Mouse (Mus musculus) lung, embryonic 14.5 days (tissue): ENCODE results near the gene St5. TPM values are rescaled to one million over a fixed set of nuclear protein-coding genes. Genes with fewer than 3 reads are reported as not detected.

Source experiments
- ATAC-seq: fragments of 200-750 bp; cut with Nextera tagmentation; 2 replicates; pipeline ENCODE4 v1.8.0; 2017; ENCODE audit warnings: mild to moderate bottlenecking, moderate TSS enrichment, moderate library complexity; ENCODE audit not compliant: insufficient read depth
- DNase-seq: peaks from one replicate; pipeline ENCODE4 v3.0.0-alpha.2; 2015
- H3K27ac ChIP-seq: fragments of 300-500 bp; sonication (generic); 2 replicates; pipeline ENCODE4 v1.5.1; 2014; ENCODE audit warnings: low read depth, mild to moderate bottlenecking, moderate library complexity
- H3K27me3 ChIP-seq: fragments of 300-500 bp; sonication (generic); 2 replicates; pipeline ENCODE4 v1.6.1; 2014; ENCODE audit warnings: low read length, control low read depth; ENCODE audit not compliant: insufficient read depth
- H3K36me3 ChIP-seq: fragments of 300-500 bp; sonication (generic); 2 replicates; pipeline ENCODE4 v1.6.1; 2014; ENCODE audit warnings: control low read depth; ENCODE audit not compliant: insufficient read depth
- H3K4me1 ChIP-seq: fragments of 300-500 bp; sonication (generic); 2 replicates; pipeline ENCODE4 v1.6.1; 2014; ENCODE audit warnings: antibody characterized with exemption, control low read depth; ENCODE audit not compliant: insufficient read depth
- H3K4me2 ChIP-seq: fragments of 300-500 bp; sonication (generic); 2 replicates; pipeline ENCODE4 v1.6.1; 2014; ENCODE audit warnings: mild to moderate bottlenecking
- H3K4me3 ChIP-seq: fragments of 300-500 bp; sonication (generic); 2 replicates; pipeline ENCODE4 v1.5.1; 2014; ENCODE audit warnings: low read depth, low read length
- H3K9ac ChIP-seq: fragments of 300-500 bp; sonication (generic); 2 replicates; pipeline ENCODE4 v1.6.1; 2014
- H3K9me3 ChIP-seq: fragments of 300-500 bp; sonication (generic); 2 replicates; pipeline ENCODE4 v1.6.1; 2016; ENCODE audit warnings: low read depth, low read length, control low read depth
- CTCF ChIP-seq: IDR thresholded peaks from 2 replicates; pipeline ENCODE4 v1.5.1; 2016; ENCODE audit warnings: antibody characterized with exemption, low read depth
- WGBS: fragments of 180-500 bp; shearing (Covaris S2); extraction: QIAGEN DNeasy Blood & Tissue Kit; methylation state at CpG from one replicate; pipeline ENCODE4 v1.1.7; 2014; 5-methylcytosine and 5-hydroxymethylcytosine counted together
- polyA plus RNA-seq: library from polyadenylated mRNA; unstranded; fragments of >200 nt; fragmentation: Nextera tagmentation; extraction: Ambion mirVana; gene quantifications from 2 replicates; pipeline ENCODE4 v1.2.1, GENCODE M21; 2014

St5 gene
- polyA plus RNA-seq, 1 experiment from 2014 or later = 68.6 TPM

DNA sequence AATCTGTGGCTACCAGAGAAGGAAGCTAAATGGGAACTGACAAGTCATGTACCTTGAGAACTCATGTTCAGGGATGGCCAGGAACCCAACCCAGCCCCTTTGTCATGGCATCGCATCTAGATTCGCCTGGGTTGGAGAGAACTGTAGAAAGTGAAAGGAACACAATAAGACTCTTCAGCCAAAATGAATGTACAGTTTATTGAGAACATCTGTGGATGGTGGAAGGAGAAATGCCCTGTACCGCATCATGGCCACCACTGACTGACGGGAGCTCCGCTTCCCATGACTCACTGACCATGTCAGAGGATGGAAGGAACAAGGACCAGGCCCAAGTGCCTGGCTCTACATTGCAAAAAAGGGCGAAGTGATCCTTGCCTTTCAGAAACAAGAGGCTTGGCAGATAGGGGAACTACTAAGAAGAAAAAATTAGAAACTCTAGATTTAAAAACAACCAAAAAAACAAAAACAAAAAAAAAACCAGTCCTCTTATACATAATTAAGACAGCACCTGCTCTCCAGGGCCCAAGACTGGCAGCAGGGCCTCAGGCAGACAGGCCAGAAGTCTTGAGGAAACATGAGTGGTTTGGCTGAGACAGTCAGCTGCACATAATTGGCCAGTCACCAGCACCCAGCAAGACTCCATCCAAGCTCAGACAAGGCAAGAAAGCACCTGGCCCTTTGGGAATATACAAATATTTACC is 179.5 kb downstream of the St5 start:
- no peak for ATAC-seq
- no peak overlapping the region for H3K4me3 ChIP-seq
- no peaks in the 10 kb centered on the region for H3K9me3 ChIP-seq
- DNase-seq = peak; percentile 28
- no peaks in the 10 kb centered on the region for H3K27me3 ChIP-seq
- no peak overlapping the region for H3K4me2 ChIP-seq
- peaks cover 8% of the 10 kb centered on the region; the same call in 1 of the 2 replicates for H3K4me1 ChIP-seq
- H3K9ac ChIP-seq = no peak overlapping the region
- no peak overlapping the region; the same call in 1 of the 2 replicates for H3K27ac ChIP-seq
- TF ChIP-seq CTCF = no peak
- 65% methylated on average over 6 of the region's 6 CpGs for WGBS
- peaks cover 87% of the 10 kb centered on the region for H3K36me3 ChIP-seq

DNA sequence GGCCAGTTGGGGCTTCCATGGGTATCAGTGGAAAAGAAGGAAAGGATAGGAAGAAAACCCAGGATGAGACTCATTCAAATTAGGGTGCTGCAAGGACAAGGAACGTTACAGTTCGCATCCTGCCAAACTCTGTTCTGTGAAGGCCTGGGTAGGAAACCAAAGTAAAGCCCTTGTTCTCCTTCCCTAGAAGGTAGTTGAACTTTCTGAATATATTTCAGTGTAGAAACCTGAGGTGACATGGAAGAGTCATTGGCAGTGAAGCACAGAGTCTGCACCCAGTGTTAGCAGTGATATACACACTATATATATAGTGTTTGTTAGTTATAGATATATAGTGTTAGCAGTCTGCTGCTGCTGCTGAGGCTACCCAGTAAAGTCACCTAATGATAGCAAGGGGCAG is 180.1 kb downstream of the St5 start:
- no peak for TF ChIP-seq CTCF
- ATAC-seq (no peak), DNase-seq (peak; percentile 10)
- no peak overlapping the region for H3K4me3 ChIP-seq
- H3K4me2 ChIP-seq = no peak overlapping the region
- no peak overlapping the region for H3K9ac ChIP-seq
- H3K27me3 ChIP-seq = no peaks in the 10 kb centered on the region
- 66% methylated on average over 2 of the region's 2 CpGs for WGBS
- no peaks in the 10 kb centered on the region for H3K9me3 ChIP-seq
- peaks cover 8% of the 10 kb centered on the region; the same call in 1 of the 2 replicates for H3K4me1 ChIP-seq
- peaks cover 84% of the 10 kb centered on the region for H3K36me3 ChIP-seq
- no peak overlapping the region for H3K27ac ChIP-seq

DNA sequence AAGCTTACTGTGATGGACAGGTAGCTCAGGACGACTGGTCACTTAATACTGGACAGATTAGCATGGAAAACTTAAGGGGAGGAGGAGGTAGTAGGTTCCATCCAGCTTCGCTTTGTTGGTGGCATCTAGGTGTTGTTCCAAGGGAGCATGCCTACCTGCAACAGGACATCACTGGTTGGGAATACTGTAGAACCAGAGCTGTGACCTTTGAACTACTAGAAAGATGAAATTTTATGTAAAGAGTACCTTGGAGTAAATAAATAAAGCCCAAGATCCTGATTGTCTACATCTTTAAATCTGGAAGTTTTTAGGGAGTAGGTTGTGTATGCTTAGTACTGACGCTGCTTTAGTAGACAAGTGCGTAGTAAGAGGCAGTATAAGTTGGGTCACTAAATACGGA is 181.3 kb downstream of the St5 start:
- Histone ChIP-seq H3K4me3 (no peak overlapping the region), H3K4me2 (peak overlapping the region; percentile 91; the same call in 1 of the 2 replicates), H3K36me3 (peaks cover 73% of the 10 kb centered on the region), H3K9ac (no peak overlapping the region; the same call in 1 of the 2 replicates), H3K4me1 (peaks cover 14% of the 10 kb centered on the region; the same call in 1 of the 2 replicates), H3K9me3 (no peaks in the 10 kb centered on the region), H3K27me3 (no peaks in the 10 kb centered on the region), H3K27ac (no peak overlapping the region)
- WGBS = 69% methylated on average over 5 of the region's 5 CpGs
- no peak for TF ChIP-seq CTCF
- ATAC-seq (no peak), DNase-seq (no peak)

DNA sequence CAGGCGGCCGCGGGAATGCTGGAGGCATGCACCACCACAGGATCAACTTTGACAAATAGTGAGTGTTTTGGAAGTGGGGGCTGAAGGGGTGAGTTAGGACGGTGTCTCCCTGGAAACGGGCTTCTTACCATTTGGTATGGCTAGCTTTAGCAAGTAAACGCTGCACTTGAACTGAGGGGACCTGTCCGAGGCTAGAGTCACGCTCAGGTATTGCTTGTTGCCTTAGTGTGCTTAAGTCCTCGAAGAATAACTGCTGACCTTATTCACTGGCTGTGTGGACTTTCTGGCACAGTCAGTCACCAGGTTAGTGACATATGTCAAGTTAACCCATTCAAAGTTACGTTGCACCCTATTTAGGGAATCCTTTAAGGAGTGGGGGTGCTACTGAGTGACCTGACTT is 183.5 kb downstream of the St5 start:
- 2% methylated on average over 10 of the region's 10 CpGs for WGBS
- peak overlapping the region; percentile 98 for H3K27ac ChIP-seq
- no peak for TF ChIP-seq CTCF
- H3K9ac ChIP-seq = peak overlapping the region; percentile 98
- H3K36me3 ChIP-seq = peaks cover 51% of the 10 kb centered on the region
- DNase-seq = peak; percentile 13
- H3K27me3 ChIP-seq = no peaks in the 10 kb centered on the region
- H3K9me3 ChIP-seq = no peaks in the 10 kb centered on the region
- ATAC-seq = no peak
- H3K4me2 ChIP-seq = peak overlapping the region; percentile 91
- H3K4me3 ChIP-seq = peak overlapping the region; percentile 98
- peaks cover 14% of the 10 kb centered on the region; the same call in 1 of the 2 replicates for H3K4me1 ChIP-seq

DNA sequence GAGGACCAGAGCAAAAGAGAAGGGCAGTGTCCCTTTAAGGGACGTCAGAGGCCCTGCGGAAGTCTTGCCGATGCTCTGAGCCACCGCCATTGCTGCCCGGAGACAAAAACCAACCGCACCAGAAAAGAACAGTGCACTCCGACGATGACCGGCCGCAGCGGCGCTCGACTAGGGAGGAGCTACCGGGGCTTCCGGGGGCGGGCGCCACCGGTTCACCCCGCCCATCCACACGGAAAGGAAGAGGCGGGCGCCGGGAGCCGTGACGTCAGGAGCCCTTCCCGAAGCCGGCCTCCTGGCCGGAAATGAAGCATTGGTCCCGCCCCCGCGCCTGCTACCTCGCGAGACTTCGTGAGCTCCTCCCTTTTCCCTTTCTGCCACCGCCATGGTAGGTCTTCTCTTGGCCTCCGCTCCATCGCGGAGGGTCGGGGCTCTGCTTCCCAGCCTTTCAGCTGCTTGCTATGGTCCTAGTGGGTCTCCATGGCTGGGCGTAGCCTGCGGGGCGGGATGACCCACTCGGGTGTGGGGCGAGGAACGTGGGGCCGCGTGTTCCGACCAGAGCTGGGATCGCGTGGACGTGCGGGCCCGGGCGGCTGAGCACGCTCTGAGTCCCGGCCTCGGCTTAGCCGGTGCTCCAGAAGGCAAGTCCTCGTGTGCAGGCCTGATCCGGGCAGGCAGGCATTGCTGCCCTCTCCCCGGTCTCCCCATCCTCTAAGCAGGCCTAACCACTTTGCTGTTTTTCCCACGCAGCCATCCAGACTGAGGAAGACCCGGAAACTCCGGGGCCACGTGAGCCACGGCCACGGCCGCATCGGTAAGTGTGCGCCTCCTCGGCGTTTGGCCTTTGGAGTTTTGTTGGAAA is 184.3 kb downstream of the St5 start, which contains the start of gene Rpl27a:
TSS of gene Rpl27a (plus strand) at position 310 of the 859 bp plus-strand sequence.
- Histone ChIP-seq H3K9ac (peak within 1 kb of the TSS; percentile 98), H3K9me3 (no peaks in the 10 kb centered on the region), H3K4me2 (peak within 1 kb of the TSS; percentile 91), H3K4me3 (peak within 1 kb of the TSS; percentile 98), H3K4me1 (peaks cover 14% of the 10 kb centered on the region; the same call in 1 of the 2 replicates), H3K36me3 (peaks cover 43% of the 10 kb centered on the region), H3K27ac (peak within 1 kb of the TSS; percentile 98), H3K27me3 (no peaks in the 10 kb centered on the region)
- DNase-seq (peak; percentile 100), ATAC-seq (peak; percentile 92)
- no peak for TF ChIP-seq CTCF
- under 1% methylated on average over 72 of the region's 72 CpGs for WGBS

DNA sequence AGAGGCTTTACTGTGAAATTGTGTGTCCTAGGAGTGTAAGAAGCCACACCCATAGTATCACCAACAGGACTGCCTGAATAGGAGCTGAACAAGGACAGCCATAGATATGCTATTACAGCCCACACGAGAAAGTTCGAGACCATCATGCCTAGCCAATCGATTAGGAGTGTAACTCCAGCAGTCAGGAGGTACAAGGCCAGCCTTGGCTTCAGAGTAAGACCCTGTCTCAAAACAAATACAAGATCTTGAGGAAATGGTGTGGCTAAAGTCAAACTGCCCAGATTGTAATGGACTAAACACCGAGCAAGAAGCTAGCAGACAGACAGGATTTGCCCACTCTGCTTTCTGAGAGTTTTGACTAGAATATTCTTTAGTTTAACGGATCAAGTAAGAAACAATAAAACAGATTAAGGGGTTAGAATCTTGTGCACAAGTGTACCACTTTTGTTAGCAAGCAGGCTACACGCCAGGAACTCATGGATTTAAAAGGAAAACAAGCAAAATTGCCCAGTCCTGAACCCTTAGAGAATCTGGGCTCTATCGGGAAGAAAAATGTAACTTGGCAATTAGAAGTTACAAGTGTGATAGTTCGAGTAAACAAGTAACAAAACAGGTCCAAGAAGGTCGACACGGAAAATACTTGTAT is 185.2 kb downstream of the St5 start:
- Histone ChIP-seq H3K27me3 (no peaks in the 10 kb centered on the region), H3K4me1 (peaks cover 14% of the 10 kb centered on the region; the same call in 1 of the 2 replicates), H3K9ac (peak overlapping the region; percentile 98), H3K27ac (peak overlapping the region; percentile 98), H3K36me3 (peaks cover 33% of the 10 kb centered on the region), H3K4me3 (peak overlapping the region; percentile 98), H3K4me2 (peak overlapping the region; percentile 91), H3K9me3 (no peaks in the 10 kb centered on the region)
- no peak for TF ChIP-seq CTCF
- ATAC-seq (no peak), DNase-seq (peak; percentile 42)
- WGBS = 7% methylated on average over 10 of the region's 10 CpGs
